Mouse (Mus musculus) heart, embryonic 12.5 days (tissue): Measurements from ENCODE around the gene Myg1. TPM values are rescaled to one million over a fixed set of nuclear protein-coding genes. Genes with fewer than 3 reads are reported as not detected.

Source experiments
- ATAC-seq: fragments of 200-750 bp; cut with Nextera tagmentation; 2 replicates; pipeline ENCODE4 v1.8.0; 2017; ENCODE audit warnings: moderate TSS enrichment, moderate library complexity; ENCODE audit not compliant: insufficient number of reproducible peaks, low FRiP score
- H3K27ac ChIP-seq: fragments of 300-500 bp; sonication (generic); 2 replicates; pipeline ENCODE4 v1.5.1; 2016; ENCODE audit warnings: mild to moderate bottlenecking, moderate library complexity; ENCODE audit not compliant: poor library complexity, severe bottlenecking
- H3K27me3 ChIP-seq: fragments of 300-500 bp; sonication (generic); replicated peaks from 2 replicates; pipeline ENCODE4 v1.6.1; 2016; ENCODE audit warnings: mild to moderate bottlenecking, moderate library complexity
- H3K36me3 ChIP-seq: fragments of 300-500 bp; sonication (generic); 2 replicates; pipeline ENCODE4 v1.6.1; 2016; ENCODE audit warnings: mild to moderate bottlenecking, moderate library complexity
- H3K4me1 ChIP-seq: fragments of 300-500 bp; sonication (generic); replicated peaks from 2 replicates; pipeline ENCODE4 v1.6.1; 2016; ENCODE audit warnings: mild to moderate bottlenecking
- H3K4me2 ChIP-seq: fragments of 300-500 bp; sonication (generic); 2 replicates; pipeline ENCODE4 v1.6.1; 2016; ENCODE audit warnings: mild to moderate bottlenecking, moderate library complexity
- H3K4me3 ChIP-seq: fragments of 300-500 bp; sonication (generic); 2 replicates; pipeline ENCODE4 v1.5.1; 2016; ENCODE audit warnings: mild to moderate bottlenecking
- H3K9ac ChIP-seq: fragments of 300-500 bp; sonication (generic); 2 replicates; pipeline ENCODE4 v1.6.1; 2016; ENCODE audit warnings: mild to moderate bottlenecking, moderate library complexity
- H3K9me3 ChIP-seq: fragments of 300-500 bp; sonication (generic); replicated peaks from 2 replicates; pipeline ENCODE4 v1.6.1; 2016; ENCODE audit warnings: mild to moderate bottlenecking, moderate library complexity
- WGBS: fragments of 180-500 bp; shearing (Covaris S2); methylation state at CpG from one replicate; pipeline ENCODE4 v1.1.7; 2016; 5-methylcytosine and 5-hydroxymethylcytosine counted together
- polyA plus RNA-seq: library from polyadenylated mRNA; unstranded; fragments of >200 nt; fragmentation: Nextera tagmentation; extraction: Ambion mirVana; gene quantifications from 2 replicates; pipeline ENCODE4 v1.2.1, GENCODE M21; 2016

Myg1 gene
- polyA plus RNA-seq, 1 experiment from 2014 or later: 58.8 TPM

GRCm38 (mm10) chr15:102346444-102346843, 14.9 kb downstream of the Myg1 start:
- H3K9me3 ChIP-seq: no peaks in the 10 kb centered on the region
- no peak overlapping the region for H3K4me2 ChIP-seq
- no peak overlapping the region for H3K4me3 ChIP-seq
- no peak for ATAC-seq
- no peak overlapping the region for H3K27ac ChIP-seq
- 79% methylated on average over 4 of the region's 4 CpGs for WGBS
- no peaks in the 10 kb centered on the region for H3K27me3 ChIP-seq
- no peak overlapping the region for H3K9ac ChIP-seq
- H3K4me1 ChIP-seq: peaks cover 9% of the 10 kb centered on the region
- H3K36me3 ChIP-seq: peaks cover 45% of the 10 kb centered on the region

GRCm38 (mm10) chr15:102350138-102350941, 18.8 kb downstream of the Myg1 start, which contains the start of gene Aaas:
Gene Aaas (minus strand): TSS chr15:102350771.
- ATAC-seq: peak; percentile 88
- Histone ChIP-seq H3K4me1 (peaks cover 15% of the 10 kb centered on the region), H3K4me2 (peak within 1 kb of the TSS; percentile 92), H3K9me3 (no peaks in the 10 kb centered on the region), H3K27ac (peak within 1 kb of the TSS; percentile 72), H3K27me3 (no peaks in the 10 kb centered on the region), H3K4me3 (peak within 1 kb of the TSS; percentile 96), H3K9ac (peak within 1 kb of the TSS; percentile 95), H3K36me3 (peaks cover 27% of the 10 kb centered on the region)
- under 1% methylated on average over 56 of the region's 56 CpGs for WGBS

GRCm38 (mm10) chr15:102350942-102351291, 19.4 kb downstream of the Myg1 start:
- Histone ChIP-seq H3K36me3 (peaks cover 21% of the 10 kb centered on the region), H3K4me2 (peak overlapping the region; percentile 92), H3K4me3 (peak overlapping the region; percentile 96), H3K27ac (peak overlapping the region; percentile 72), H3K27me3 (0 out of 2 replicates have a peak, but pooled peaks cover under 1% of the 10 kb centered on the region), H3K9me3 (no peaks in the 10 kb centered on the region), H3K4me1 (peaks cover 19% of the 10 kb centered on the region), H3K9ac (peak overlapping the region; percentile 75)
- WGBS: 9% methylated on average over 11 of the region's 11 CpGs
- ATAC-seq: peak; percentile 20; the same call in 1 of the 2 replicates

GRCm38 (mm10) chr15:102352177-102352576, 20.7 kb downstream of the Myg1 start:
- Histone ChIP-seq H3K4me3 (no peak overlapping the region), H3K9me3 (no peaks in the 10 kb centered on the region), H3K27ac (no peak overlapping the region), H3K36me3 (peaks cover 9% of the 10 kb centered on the region), H3K9ac (no peak overlapping the region), H3K4me1 (peaks cover 26% of the 10 kb centered on the region), H3K27me3 (peaks cover 13% of the 10 kb centered on the region), H3K4me2 (no peak overlapping the region)
- ATAC-seq: no peak
- WGBS: 45% methylated on average over 2 of the region's 2 CpGs

- no peak for ATAC-seq
- H3K27ac ChIP-seq: no peak overlapping the region
- H3K4me2 ChIP-seq: no peak overlapping the region
- no peaks in the 10 kb centered on the region for H3K9me3 ChIP-seq
- 88% methylated on average over 2 of the region's 2 CpGs for WGBS
- peaks cover 38% of the 10 kb centered on the region for H3K4me1 ChIP-seq
- no peak overlapping the region for H3K9ac ChIP-seq
- H3K27me3 ChIP-seq: peaks cover 31% of the 10 kb centered on the region
- no peaks in the 10 kb centered on the region for H3K36me3 ChIP-seq
- no peak overlapping the region for H3K4me3 ChIP-seq
These were observed 22.5 kb downstream of the Myg1 start for GRCm38 (mm10) chr15:102353986-102354385.

GRCm38 (mm10) chr15:102355134-102355870, 23.8 kb downstream of the Myg1 start:
- Histone ChIP-seq H3K27me3 (peaks cover 44% of the 10 kb centered on the region), H3K4me3 (peak overlapping the region; percentile 53), H3K4me2 (peak overlapping the region; percentile 90), H3K27ac (peak overlapping the region; percentile 70), H3K36me3 (no peaks in the 10 kb centered on the region), H3K4me1 (peaks cover 37% of the 10 kb centered on the region), H3K9me3 (no peaks in the 10 kb centered on the region), H3K9ac (peak overlapping the region; percentile 71)
- WGBS: under 1% methylated on average over 48 of the region's 49 CpGs
- peak; percentile 71 for ATAC-seq

- Histone ChIP-seq H3K9ac (peak overlapping the region; percentile 71), H3K27ac (peak overlapping the region; percentile 70), H3K36me3 (no peaks in the 10 kb centered on the region), H3K4me3 (peak overlapping the region; percentile 53), H3K4me2 (peak overlapping the region; percentile 90), H3K9me3 (no peaks in the 10 kb centered on the region), H3K27me3 (peaks cover 46% of the 10 kb centered on the region), H3K4me1 (peaks cover 37% of the 10 kb centered on the region)
- peak; percentile 37 for ATAC-seq
- under 1% methylated on average over 38 of the region's 38 CpGs for WGBS
These were observed 24.4 kb downstream of the Myg1 start for GRCm38 (mm10) chr15:102355871-102356441.

GRCm38 (mm10) chr15:102356501-102357325, 25.2 kb downstream of the Myg1 start:
- no peak for ATAC-seq
- peak overlapping the region; percentile 53 for H3K4me3 ChIP-seq
- H3K27me3 ChIP-seq: peaks cover 46% of the 10 kb centered on the region
- peak overlapping the region; percentile 90 for H3K4me2 ChIP-seq
- WGBS: 38% methylated on average over 16 of the region's 16 CpGs
- peaks cover 35% of the 10 kb centered on the region for H3K4me1 ChIP-seq
- H3K36me3 ChIP-seq: no peaks in the 10 kb centered on the region
- H3K27ac ChIP-seq: peak overlapping the region; percentile 70
- H3K9ac ChIP-seq: peak overlapping the region; percentile 71; the same call in 1 of the 2 replicates
- H3K9me3 ChIP-seq: no peaks in the 10 kb centered on the region

- 2% methylated on average over 25 of the region's 25 CpGs for WGBS
- peak overlapping the region; percentile 44; the same call in 1 of the 2 replicates for H3K9ac ChIP-seq
These were observed 26.6 kb downstream of the Myg1 start for GRCm38 (mm10) chr15:102358126-102358525.

GRCm38 (mm10) chr15:102358834-102359233, 27.3 kb downstream of the Myg1 start:
- no peaks in the 10 kb centered on the region for H3K9me3 ChIP-seq
- peak overlapping the region; percentile 28; the same call in 1 of the 2 replicates for H3K4me3 ChIP-seq
- H3K27me3 ChIP-seq: peaks cover 51% of the 10 kb centered on the region
- WGBS: 20% methylated on average over 5 of the region's 5 CpGs
- H3K36me3 ChIP-seq: no peaks in the 10 kb centered on the region
- H3K9ac ChIP-seq: 0 out of 2 replicates have a peak overlapping the region, but pooled peaks have one; percentile 44
- H3K27ac ChIP-seq: no peak overlapping the region
- ATAC-seq: no peak
- H3K4me1 ChIP-seq: peaks cover 43% of the 10 kb centered on the region
- no peak overlapping the region; the same call in 1 of the 2 replicates for H3K4me2 ChIP-seq

More at GRCm38 (mm10) chr15:102358126-102358525, 26.6 kb downstream of the Myg1 start:
- Histone ChIP-seq H3K36me3 (no peaks in the 10 kb centered on the region), H3K9me3 (no peaks in the 10 kb centered on the region), H3K27ac (no peak overlapping the region), H3K4me2 (peak overlapping the region; percentile 57), H3K27me3 (peaks cover 48% of the 10 kb centered on the region), H3K4me1 (peaks cover 43% of the 10 kb centered on the region), H3K4me3 (peak overlapping the region; percentile 28)
- no peak for ATAC-seq
